Mouse (Mus musculus) E14TG2a.4 (cell line): ENCODE measurements at regions not wholly inside any gene's neighbourhood (a gene's known extent, or its start where the extent isn't known, plus 50 kb on each side); places are given as distances from the start of the nearest gene placed in this dataset.

Experiments used
- H3K27me3 ChIP-seq: 2 replicates; pipeline ENCODE4 v1.6.1; 2014; ENCODE audit warnings: low read length, control low read depth; ENCODE audit not compliant: insufficient read depth
- H3K36me3 ChIP-seq: 2 replicates; pipeline ENCODE4 v1.6.1; 2014; ENCODE audit warnings: low read length, control low read depth; ENCODE audit not compliant: insufficient read depth
- H3K4me1 ChIP-seq: replicated peaks from 2 replicates; pipeline ENCODE4 v1.6.1; 2014; ENCODE audit warnings: low read depth, low read length, control low read depth
- H3K4me3 ChIP-seq: replicated peaks from 2 replicates; pipeline ENCODE4 v1.5.1; 2014; ENCODE audit warnings: mild to moderate bottlenecking, low read length
- H3K9me3 ChIP-seq: 2 replicates; pipeline ENCODE4 v1.6.1; 2014; ENCODE audit warnings: low read length, control low read depth
- CTCF ChIP-seq: conservative IDR thresholded peaks from 2 replicates; pipeline ENCODE4 v1.5.1; 2014; ENCODE audit warnings: low read length
- NANOG ChIP-seq: IDR thresholded peaks from 2 replicates; pipeline ENCODE4 v1.6.1; 2014; ENCODE audit warnings: borderline replicate concordance, low read length, mixed read lengths
- POU5F1 ChIP-seq: IDR thresholded peaks from 2 replicates; pipeline ENCODE4 v1.6.1; 2014; ENCODE audit warnings: low read length, borderline replicate concordance

DNA sequence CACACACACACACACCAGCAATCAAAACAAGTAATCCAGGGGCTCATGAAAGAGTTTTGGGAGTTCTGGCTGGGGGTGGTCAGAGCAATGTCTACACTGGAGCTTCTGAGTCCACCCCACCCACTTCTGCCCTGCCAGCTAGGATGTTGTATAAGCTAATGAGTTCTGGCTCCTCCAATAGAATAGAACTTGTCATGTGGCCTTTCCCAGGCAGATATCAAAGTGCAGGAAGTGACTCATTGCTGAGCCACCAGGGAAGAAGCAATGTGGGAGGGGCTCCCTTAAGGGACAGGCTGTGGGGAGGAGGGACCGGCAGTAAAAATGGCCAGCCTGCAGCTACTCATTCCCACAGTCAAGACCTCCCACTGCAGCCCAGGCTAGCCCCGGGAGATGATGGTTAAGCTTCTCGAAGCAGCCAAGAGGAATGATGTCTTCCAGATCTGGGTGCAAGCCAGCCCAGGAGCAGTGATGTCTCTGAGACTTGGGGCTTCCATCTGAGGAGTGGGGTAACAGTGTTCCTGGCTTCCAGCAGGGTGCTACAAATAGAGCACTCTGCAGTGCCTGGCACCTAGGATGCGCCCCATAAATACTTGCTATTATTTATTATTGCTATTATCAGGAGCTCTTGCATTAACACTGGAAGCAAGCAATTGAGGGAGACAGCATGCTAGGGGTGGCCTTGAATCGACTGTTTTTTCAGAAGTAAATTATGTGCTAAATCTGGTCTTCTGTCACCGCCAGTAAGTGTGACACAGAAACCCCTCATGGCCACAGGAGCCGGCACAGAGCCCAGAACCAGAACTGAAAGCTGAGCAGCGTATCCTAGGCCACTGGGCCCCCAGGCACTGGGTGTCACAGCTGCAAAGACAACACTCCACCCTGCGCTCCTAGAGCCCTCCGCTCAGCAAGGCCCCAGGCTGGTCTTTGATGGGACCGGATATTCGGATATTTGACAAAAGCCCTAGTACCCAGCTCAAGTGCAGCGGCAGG, 103.2 kb upstream of the Unc5b start:
- no peak for TF ChIP-seq CTCF
- no peak for TF ChIP-seq POU5F1
- no peak for TF ChIP-seq NANOG

DNA sequence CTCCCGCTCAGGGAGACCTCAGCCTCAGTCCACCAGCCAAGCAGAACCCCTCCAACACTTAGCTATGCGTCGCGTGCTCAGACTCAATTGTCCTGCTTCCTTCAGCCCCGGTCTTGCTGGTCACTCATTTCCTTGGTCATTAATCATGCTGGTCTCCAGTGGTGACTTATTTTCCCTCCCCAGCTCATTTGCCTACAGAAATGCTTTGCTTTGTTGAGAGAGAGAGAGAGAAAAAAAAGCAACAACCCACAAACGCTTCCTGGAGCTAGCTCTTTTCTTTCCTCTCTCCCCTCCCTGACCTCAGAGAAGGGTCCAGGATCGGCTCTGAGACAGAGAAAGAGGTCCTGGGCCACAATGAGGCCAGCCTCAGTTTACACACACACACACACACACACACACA, 102.5 kb upstream of the Unc5b start:
- Histone ChIP-seq H3K4me3 (no peak overlapping the region), H3K4me1 (peaks cover 47% of the 10 kb centered on the region), H3K27me3 (peaks cover 24% of the 10 kb centered on the region), H3K36me3 (no peaks in the 10 kb centered on the region), H3K9me3 (no peaks in the 10 kb centered on the region)
- no peak for TF ChIP-seq POU5F1
- TF ChIP-seq NANOG = no peak
- TF ChIP-seq CTCF = no peak

More for the DNA sequence above, 103.2 kb upstream of the Unc5b start:
- H3K36me3 ChIP-seq = no peaks in the 10 kb centered on the region
- H3K4me3 ChIP-seq = no peak overlapping the region
- H3K9me3 ChIP-seq = no peaks in the 10 kb centered on the region
- H3K27me3 ChIP-seq = peaks cover 24% of the 10 kb centered on the region
- H3K4me1 ChIP-seq = peaks cover 47% of the 10 kb centered on the region

DNA sequence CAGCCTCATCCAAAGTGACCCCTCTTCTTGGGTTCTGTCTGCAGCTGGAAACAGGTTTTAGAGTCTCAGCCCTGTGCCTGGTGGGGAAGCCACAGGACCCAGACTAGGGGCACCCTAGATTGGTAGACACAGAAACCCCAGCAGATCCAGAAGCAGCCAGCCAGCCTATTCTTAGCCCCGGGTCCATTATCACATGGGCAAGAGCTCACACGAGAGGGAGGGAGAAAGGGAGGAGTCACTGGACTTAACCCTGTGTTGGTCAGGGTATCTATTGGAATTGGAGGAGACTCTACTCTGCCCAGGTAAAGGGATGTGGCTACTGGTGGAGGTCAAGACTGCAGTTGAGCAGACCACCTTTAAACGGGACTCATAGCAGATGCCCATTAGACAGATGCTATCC, 101.5 kb upstream of the Unc5b start:
- Histone ChIP-seq H3K4me1 (peaks cover 55% of the 10 kb centered on the region), H3K27me3 (peaks cover 24% of the 10 kb centered on the region), H3K36me3 (no peaks in the 10 kb centered on the region), H3K4me3 (no peak overlapping the region), H3K9me3 (no peaks in the 10 kb centered on the region)
- TF ChIP-seq POU5F1 (no peak), NANOG (no peak), CTCF (no peak)

DNA sequence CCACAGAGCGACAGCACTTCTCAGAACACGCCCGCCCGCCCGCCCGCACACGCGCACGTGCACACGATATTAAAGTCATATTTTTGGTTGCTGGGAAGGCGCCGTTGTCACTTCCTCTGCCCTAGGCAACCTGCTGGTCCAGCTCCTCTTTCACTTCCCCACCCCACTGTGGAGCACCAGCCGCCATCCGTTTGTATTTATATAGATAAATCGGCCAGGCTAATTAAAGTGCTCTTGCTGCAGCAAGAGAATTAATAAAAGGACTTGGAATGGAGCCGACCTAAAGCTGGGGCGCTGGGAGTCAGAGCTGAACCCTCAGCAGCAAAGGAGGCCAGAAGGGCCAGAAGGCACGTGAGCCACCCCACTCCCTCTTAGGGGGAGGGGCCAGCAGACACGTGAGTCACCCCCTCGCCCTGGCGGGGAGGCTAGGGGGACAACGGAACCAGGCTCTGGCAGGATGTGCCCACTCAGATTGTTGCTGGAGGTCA, 100.6 kb upstream of the Unc5b start:
- Histone ChIP-seq H3K36me3 (no peaks in the 10 kb centered on the region), H3K4me1 (peaks cover 58% of the 10 kb centered on the region), H3K9me3 (no peaks in the 10 kb centered on the region), H3K27me3 (peaks cover 17% of the 10 kb centered on the region), H3K4me3 (0 out of 2 replicates have a peak overlapping the region, but pooled peaks have one; percentile 35)
- no peak for TF ChIP-seq CTCF
- TF ChIP-seq POU5F1 = no peak
- TF ChIP-seq NANOG = no peak

DNA sequence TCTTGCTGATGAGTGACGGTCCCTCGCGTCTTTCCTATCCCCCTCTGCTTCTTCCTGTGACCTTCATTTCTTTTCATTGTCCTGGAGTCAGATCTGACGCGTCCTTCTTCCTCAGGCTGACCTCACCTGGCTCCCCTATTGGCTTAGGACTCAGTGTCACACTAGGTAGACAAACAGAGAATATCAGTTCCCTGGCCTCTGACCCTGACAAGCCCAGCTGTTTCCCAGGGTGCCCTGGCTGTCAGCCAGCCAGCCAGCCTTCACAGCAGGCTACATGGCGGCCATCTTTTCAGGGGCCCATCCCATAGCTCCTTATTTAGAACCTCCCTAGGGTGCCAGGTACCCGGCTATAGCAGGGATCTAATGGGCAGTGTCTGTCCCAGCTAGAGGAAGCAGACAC, 97.3 kb upstream of the Unc5b start:
- Histone ChIP-seq H3K36me3 (no peaks in the 10 kb centered on the region), H3K4me1 (peaks cover 30% of the 10 kb centered on the region), H3K4me3 (no peak overlapping the region), H3K27me3 (peaks cover 5% of the 10 kb centered on the region), H3K9me3 (no peaks in the 10 kb centered on the region)
- TF ChIP-seq NANOG = no peak
- no peak for TF ChIP-seq CTCF
- TF ChIP-seq POU5F1 = no peak

DNA sequence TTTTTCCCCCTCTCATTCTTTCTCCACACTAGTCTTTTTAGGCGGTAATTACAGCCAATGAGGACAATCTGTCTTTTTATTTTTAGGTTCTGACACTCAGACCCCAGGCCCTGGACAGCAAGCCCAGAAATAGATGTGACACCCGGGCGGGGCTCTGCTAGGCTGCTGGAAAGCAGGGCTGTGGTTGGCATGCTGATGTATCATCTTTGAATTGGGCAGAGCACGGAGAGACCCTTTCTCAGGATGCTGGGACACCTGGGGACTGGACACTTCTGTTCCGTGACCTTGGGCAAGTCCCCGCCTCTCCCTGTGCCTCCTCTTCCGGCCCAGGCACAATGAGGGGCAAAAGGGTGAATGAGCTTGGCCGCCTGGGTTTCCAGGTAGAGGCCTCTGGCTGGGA, 96.8 kb upstream of the Unc5b start:
- Histone ChIP-seq H3K36me3 (no peaks in the 10 kb centered on the region), H3K4me1 (peaks cover 30% of the 10 kb centered on the region), H3K27me3 (peaks cover 9% of the 10 kb centered on the region), H3K4me3 (no peak overlapping the region), H3K9me3 (no peaks in the 10 kb centered on the region)
- TF ChIP-seq CTCF (no peak), NANOG (no peak), POU5F1 (no peak)

DNA sequence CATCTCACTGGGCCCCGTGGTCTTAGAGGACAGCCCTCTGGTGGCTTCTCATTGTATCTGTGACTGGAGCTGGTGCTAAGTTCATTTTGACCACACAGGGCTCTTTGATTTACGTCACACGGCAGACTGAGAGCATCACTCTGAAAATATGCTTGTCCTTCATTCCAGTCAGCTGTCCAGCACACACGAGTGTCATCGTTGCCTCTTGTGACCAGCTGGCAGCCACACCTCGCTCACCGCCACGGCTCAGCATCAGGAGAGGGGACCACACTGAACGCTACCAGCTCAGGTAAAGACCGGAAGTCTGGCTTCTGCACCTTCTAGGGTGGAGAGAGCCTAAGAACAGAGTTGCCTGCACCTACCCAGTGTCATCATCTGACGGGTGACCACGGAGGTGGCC, 95.3 kb upstream of the Unc5b start:
- no peak overlapping the region for H3K4me3 ChIP-seq
- TF ChIP-seq NANOG (no peak), CTCF (no peak), POU5F1 (no peak)
- no peaks in the 10 kb centered on the region for H3K36me3 ChIP-seq
- peaks cover 16% of the 10 kb centered on the region for H3K27me3 ChIP-seq
- no peaks in the 10 kb centered on the region for H3K9me3 ChIP-seq
- peaks cover 17% of the 10 kb centered on the region for H3K4me1 ChIP-seq

DNA sequence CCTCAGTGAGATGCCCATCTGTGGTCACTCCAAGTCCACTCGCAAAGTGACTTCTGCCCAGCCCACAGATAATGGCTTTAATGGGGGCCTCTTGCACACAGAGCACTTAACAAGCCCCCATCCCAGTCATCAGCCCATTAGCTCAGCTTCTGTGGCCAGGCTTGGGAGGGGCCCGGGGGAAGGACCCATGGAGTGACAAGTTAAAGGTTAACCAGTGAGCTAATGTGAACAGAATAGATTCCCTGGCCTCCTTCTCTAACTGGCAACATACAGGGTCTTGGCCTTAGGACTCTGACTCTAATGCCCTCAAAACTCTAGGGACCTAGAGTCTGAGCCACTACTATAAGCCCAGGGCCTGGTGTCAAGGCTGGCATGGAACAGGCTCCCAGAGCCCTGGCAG, 94.3 kb upstream of the Unc5b start:
- TF ChIP-seq NANOG (no peak), CTCF (no peak), POU5F1 (no peak)
- Histone ChIP-seq H3K4me1 (peaks cover 12% of the 10 kb centered on the region), H3K9me3 (no peaks in the 10 kb centered on the region), H3K27me3 (peaks cover 19% of the 10 kb centered on the region), H3K36me3 (no peaks in the 10 kb centered on the region), H3K4me3 (no peak overlapping the region)

DNA sequence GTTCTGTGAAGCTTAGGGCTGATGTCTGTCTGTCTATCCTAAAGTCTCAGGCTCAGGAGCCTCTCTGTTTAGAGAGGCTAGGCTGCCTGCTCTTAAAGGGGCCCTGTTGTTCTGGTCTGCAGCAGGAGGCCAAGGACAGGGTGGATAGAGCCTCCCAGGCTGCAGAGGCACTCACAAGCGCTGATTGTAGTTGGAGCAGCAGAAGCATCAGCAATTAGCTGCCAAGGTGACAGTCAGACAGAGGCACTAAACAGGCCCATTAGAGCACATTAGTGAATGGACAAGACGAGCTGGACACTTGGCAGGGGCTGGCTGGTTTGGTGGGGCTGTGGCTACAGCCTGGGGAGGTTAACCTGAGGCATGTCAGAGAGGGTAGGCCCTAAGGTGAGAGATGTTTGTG, 93.8 kb upstream of the Unc5b start:
- Histone ChIP-seq H3K27me3 (peaks cover 22% of the 10 kb centered on the region), H3K36me3 (no peaks in the 10 kb centered on the region), H3K4me3 (no peak overlapping the region), H3K9me3 (no peaks in the 10 kb centered on the region), H3K4me1 (peaks cover 12% of the 10 kb centered on the region)
- no peak for TF ChIP-seq NANOG
- TF ChIP-seq CTCF = no peak
- TF ChIP-seq POU5F1 = no peak
